Mouse (Mus musculus): Measurements from ENCODE around the gene Gm3854.

Gene Gm3854

DNA sequence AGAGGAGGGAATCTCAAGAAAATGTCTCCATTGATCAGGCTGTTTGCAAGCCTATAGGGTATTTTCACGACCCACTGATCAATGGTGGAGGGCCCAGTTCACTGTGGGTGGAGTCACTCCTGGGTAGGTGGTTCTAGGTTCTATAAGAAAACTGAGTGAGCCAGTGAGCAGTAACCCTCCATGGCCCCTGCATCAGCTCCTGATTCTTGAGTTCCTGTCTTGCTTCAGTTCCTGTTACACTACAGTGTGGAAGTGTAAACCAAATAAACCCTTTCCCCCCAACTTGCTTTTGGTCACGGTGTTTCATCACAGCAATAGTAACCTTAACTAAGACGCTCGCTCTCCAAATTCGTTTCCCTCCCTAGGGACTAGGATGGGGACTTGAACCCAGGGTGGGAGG is 45.4 kb downstream of the Gm3854 start:
- no peak for DNase-seq

DNA sequence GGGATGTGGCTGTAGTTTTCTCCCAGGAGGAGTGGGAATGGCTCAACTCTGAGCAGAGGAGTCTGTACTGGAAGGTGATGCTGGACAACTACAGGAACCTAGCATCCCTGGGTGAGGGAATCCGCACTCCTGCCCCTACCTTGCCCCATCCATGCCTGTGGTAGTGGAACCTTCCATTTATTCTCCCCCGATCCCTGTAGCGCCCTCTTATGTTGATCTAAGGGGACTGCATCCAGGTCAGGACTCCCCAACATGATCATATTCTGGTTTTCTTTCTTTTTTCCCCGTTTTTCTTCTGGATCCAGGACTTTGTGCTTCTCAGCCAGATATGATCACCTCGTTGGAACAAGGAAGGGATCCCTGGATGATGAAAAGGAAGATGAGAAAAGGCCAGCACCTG is 45.9 kb downstream of the Gm3854 start:
- DNase-seq: no peak

DNA sequence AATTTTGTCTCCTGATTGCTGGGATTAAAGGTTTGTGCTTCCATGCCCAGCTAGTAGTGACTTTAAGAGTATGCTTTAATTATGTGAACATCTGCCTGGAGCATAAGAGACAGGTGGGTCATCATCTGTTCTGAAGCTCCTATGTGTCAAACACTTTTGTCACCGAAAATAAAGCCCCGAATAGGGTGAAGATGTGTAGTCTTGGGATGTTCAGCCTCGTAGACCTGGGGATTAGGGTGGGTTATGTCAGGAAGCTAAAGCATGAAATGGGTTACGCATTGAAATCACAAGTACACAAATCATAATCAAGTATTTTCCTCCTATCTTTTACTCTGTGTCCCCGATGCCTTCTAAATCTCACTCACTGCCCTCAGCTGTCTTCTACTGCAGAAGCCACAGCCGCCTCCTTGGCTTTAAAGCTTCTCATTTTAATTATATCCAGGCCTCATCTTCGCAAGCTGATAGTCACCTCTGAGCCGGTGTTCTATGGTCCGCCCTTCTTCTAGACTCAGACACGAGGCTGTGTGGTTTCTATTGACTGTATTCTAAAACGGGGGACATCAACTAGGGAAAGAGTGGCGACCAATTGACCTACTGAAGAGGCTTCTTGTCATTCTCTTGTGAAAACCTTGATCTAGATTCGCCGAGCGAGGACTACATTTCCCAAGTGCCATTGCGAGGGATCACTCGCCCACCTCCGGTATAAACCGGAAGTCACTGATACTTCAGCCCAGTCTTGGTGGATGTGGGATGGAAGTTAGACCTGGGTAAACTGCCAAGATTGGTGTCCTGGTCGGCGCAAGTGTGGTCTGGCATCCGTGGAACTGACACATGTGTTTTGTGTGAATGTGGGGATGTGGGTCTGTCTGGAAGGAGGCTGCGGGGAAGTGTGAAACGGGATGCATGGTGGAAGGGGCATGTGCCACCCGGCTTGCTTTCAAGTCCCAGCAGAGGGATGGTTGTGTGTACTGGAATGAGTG is 54.7 kb downstream of the Gm3854 start, which contains the start of gene Smim17:
TSS of gene Smim17 (plus strand) at position 720 of the 980 bp plus-strand sequence.
- DNase-seq: peak; percentile 62
